Mouse (Mus musculus): ENCODE data around the gene Tlr4.

DNA sequence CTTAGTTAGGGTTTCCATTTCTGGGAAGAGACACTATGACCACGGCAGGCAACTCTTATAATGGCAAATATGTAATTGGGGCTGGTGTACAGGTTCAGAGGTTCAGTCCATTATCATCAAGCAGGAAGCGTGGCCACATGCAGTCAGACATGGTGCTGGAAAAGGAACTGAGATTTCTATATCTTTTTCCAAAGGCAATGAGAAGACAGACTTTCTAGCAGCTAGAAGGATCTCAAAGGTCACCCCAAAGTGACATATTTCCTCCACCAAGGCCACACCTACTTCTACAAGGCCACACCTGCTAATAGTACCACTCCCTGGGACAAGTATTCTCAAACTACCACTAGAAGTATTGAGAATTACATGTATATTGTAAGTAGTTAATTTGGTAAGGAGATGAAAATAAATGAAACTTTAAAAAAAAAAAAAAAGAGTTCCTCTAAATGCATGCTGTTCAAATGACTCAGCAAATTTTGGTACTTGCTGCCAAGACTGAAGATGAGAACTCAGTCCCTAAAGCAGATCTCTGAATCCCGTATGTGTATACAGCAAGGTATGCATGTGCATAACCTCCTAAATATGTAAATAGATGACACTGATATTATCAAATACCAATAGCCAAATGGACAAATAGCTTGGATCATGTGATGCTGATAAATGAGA lies 10.9 kb upstream of the Tlr4 start:
- TF ChIP-seq IRF4 (IDR thresholded peaks at IDR 0.05; ENCODE audit: low read depth, low read length) (no peak), CHD1 (IDR thresholded peaks at IDR 0.05; ENCODE audit: low read depth, low read length) (no peak), CHD2 (IDR thresholded peaks at IDR 0.05; ENCODE audit: low read length) (no peak), CTCF (conservative IDR thresholded peaks at IDR 0.05 in 1 of 2, IDR thresholded peaks at IDR 0.05 in 1 of 2; ENCODE audit: low read depth in 2 of 2, low read length in 2 of 2) (no peak), USF1 (IDR thresholded peaks at IDR 0.05; ENCODE audit: low read depth, low read length) (no peak), ZKSCAN1 (IDR thresholded peaks at IDR 0.05; ENCODE audit: borderline replicate concordance, low read depth, low read length) (no peak), GABPA (IDR thresholded peaks at IDR 0.05; ENCODE audit: insufficient replicate concordance, low read depth, low read length) (no peak), RAD21 (IDR thresholded peaks at IDR 0.05; ENCODE audit: low read depth, low read length) (no peak)
